Mouse (Mus musculus): Measurements from ENCODE around the gene Chrna3.

Chrna3 gene

DNA sequence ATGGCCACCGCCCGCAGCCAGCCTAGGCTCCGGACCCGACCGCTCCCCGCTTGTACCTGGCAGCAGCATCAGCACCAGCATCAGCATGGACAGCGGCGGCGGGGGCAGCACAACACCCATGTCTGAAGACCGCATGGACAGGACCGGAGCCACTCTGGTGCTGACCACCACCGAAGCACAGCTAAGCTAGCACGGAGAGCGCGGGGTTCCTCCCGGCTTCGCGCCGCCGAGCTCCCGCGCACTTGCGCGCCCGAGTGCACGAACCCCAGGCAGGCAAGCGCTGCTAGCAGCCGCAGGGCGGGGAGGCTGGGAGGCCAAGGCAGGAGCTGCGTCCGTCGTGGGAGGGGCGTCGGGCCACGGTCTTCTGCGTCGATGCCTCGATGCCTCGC lies at the start of gene Chrna3:
TSS of gene Chrna3 (minus strand) at position 288 of the 389 bp plus-strand sequence.
- no peak for DNase-seq (ENCODE audit: low read depth, low spot score)

DNA sequence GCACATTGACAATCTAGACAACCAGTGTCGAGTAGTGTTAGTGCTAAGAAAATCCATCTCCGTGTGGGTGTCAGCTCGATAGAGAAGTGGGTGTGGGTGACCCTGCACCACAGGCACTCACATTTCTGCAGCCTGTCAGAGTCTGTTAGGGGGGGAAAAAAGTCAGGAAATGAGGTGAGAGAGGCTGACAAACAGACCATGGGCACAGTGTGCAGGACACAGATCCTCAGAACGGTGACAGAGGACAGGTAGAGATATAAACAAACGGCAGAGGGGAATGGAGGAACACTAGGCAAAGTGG lies 41.6 kb upstream of the Chrna3 start:
- no peak for DNase-seq (ENCODE audit: low read depth, low spot score)

DNA sequence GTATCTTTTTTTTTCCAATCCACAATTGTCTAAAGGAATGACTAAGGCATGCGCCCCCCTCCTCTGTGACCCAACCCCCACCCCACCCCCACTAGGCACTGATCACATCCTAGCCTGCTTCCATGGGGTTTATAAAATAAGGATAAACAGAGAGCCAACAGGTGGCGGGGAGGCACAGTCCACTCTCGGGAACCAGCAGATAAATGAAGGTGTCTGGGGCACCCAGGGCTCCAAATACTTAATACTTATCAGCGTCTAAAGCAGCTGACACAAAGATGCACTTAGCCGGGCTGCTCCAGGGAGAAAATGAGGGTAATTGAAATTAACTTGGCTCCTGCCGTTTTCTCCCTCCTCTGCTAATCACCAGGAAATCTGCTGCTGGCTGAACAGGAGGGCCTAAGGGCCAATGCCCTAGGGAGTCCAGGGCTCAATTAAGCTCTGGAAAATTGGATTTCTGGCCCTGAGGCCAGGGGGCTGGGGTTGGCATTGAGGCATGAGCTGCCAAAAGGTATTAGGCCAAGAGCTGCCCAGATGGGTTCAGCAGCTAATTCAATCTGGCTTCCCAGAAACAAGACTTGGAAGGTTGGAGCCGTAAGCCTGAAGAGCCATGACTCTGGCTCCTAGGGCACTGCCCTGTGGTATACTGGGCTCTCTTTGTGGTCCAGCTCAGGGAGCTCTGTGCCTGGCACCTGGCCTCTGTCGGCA lies 41.0 kb upstream of the Chrna3 start:
- no peak for DNase-seq (ENCODE audit: low read depth, low spot score)

DNA sequence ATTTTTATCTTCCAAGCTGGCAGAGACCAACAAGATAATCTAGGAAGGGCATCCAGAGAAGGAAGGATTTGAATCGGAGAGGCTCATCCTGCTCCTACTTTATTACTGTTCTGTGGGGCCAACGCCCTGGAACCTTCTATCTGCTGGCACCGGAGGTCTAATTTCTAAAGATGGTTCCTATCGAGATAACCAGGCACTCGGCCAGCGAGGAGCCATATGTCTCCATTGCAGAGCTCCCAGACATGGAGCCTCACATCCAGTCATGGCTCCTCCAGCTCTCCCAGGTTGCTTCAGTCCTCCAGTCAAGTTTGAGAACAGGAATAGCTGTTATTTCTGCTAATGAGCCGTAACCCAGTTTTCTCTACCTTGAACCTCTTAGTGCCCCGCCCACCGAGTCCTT lies 38.9 kb upstream of the Chrna3 start:
- DNase-seq (ENCODE audit: low read depth, low spot score), result no peak

DNA sequence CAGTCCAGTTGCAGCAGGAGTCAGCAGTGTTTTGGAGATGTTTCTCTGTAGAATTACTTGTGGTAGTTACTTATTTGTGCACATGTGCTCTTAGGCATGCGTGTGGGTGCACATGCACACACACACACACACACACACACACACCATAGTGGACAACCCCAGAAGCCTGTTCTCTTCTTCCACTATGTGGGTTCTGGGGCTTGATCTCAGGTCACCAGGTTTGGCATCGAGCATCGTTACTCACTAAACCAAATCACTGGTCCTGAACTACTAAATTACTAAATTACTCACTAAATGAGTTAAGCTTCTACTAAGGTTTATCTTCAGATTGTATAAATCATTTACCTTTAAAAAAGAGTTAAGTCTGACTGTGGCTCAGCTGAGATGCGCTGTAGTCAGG lies 31.7 kb upstream of the Chrna3 start:
- no peak for DNase-seq (ENCODE audit: low read depth, low spot score)

DNA sequence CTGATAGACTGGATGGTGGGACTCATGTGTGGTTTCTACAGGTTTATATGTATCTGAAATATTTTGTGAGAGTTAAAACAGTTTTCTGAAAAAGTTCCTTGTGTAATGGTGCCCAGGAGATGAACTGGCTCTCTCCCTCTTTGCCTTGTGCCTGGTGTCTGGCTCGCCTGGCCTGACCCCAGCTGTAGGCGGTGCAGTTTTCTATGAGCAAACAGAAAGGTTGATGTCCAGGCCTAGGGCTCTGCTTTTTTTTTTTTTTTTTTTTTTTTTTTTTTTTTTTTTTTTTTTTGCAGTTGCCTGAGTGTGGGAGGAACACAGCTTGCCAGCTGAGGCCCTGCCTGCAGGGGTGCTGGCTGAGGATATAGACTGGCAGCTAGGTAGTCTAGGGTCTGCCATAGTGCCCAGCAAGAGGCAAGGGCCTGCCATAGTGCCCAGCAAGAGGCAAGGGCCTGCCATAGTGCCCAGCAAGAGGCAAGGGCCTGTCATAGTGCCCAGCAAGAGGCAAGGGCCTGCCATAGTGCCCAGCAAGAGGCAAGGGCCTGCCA lies 29.1 kb upstream of the Chrna3 start:
- DNase-seq (ENCODE audit: low read depth, low spot score), result no peak

DNA sequence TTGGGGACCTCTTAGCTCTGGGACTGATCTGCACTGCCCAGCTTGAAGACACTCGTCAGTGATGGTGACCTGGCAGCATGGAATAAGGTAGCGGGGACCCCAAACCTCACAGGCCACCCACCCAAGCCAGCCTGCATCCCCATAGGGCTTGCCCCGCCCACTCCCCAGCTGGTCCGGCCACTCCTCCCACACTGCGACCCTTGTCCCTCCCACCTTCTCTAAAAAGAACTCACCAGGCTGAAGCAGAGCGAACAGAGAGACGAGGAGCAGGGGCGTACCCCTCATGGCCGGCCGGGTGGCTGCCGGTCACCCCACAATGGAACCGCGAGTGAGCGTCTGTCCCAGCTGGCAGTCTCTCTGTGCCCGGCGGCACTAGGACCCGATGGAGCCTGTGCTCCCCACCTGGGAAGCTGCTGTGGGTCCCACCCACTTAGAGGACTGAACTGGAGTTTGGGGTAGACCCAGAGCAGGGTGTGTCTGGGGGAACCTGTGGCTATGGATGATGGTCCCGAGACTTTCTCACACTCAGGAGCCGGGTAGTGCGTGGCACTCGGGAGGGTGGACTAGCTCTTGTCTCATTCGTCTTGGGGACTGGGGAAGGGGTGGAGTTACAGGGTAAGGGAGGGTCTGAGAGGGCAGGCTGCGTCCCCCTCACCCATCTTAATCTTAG lies 22.0 kb upstream of the Chrna3 start, which contains the start of gene Chrnb4:
TSS of gene Chrnb4 (minus strand) at position 569 of the 670 bp plus-strand sequence.
- peak; percentile 21 for DNase-seq (ENCODE audit: low read depth, low spot score)

DNA sequence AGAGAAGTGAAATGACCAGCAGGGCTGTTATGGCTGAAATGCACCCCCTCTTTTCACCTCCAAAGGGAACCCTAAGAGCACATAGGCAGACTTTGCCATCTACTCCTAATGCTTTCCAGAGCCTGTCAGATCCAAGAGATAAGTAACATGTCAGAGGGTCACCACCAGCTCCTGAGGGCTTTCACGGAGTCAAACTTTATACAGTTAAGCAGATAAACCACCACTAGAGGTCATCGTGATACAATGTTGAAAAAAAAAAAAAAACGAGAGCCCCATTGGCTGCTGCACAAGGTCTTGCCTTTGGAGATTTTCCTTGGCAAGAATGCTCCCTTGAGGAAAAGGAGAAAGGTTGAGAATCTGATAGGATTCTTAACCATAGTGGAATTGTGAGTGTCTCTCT lies 20.4 kb upstream of the Chrna3 start:
- DNase-seq (ENCODE audit: low read depth, low spot score), result peak; percentile 37

DNA sequence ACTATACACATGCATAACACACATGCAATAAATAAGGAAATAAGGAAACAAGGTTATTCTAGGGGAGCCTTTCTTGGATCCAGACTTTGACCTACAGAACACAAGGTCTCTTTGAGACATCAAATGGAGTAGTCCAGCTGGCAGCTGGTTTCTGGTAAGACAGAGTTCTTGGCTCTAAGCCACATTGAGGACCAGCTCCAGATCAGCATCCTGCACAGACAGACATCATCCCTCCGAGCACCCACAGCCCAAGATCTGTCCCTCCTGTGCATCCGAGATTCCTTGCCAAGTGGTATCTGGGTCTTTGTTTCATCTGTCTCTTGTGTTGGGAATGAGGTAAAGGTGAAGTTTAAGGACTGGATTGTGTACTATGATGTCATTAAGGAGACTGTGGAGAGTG lies 18.6 kb upstream of the Chrna3 start:
- no peak for DNase-seq (ENCODE audit: low read depth, low spot score)

DNA sequence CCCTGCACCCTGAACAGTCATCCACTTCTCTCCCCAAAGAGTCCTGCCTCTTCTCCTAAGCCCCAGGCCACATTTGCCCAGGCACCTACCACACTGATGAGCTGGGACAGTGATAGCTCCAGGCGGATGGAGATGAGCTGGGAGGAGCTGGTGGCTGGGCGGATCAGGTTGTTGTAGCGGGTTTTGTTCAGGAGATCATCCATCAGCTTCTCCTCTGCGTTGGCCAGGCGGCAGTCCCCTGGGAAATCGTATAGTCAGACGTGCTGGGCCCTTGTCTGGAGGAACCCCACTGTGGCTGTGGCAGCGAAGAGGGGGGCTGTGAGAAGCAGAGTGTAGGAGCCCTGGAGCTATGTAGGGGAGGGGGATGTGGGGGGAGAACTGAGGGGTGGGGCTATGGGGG lies 17.3 kb upstream of the Chrna3 start:
- DNase-seq (ENCODE audit: low read depth, low spot score), result peak; percentile 65

DNA sequence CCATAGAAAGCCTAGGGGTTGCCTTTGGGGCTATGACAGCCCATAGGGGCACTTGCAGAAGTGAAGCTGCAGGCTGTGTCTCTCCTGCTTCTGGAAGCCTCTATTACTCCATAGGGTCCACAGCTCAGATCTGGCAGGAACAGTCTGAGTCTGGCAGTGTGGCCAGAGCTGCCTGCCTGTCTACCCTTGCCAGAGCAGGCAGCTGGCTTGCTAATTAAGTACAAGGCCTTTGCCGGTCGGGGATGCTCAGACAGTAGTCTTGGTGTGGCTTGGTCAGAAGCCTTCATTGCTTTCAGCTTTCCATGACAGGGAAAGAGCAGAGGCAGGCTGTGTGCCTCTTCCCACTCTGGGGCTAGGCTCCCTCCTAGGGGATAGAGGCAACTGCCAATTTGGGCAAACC lies 15.0 kb upstream of the Chrna3 start:
- DNase-seq (ENCODE audit: low read depth, low spot score), result no peak

DNA sequence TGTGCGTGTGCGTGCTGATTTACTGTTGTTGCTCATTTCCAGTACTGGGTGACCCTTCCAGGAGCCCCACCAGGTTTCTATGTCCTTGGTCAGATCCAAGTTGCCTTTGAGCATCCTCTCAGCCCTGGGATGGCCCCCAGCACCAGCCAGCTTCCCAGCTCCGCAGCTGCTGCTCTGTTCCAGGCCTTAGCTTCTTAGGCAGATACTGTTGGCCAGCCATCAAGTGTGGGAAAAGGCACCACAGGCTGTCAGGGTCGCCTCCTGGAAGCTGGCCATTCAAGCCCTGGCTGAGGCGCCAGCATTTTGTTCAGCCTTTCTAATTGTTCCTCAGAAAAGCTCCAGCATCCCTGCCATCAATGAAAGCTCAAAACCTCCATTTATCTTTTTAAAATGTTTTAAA lies 13.6 kb upstream of the Chrna3 start:
- DNase-seq (ENCODE audit: low read depth, low spot score), result no peak

DNA sequence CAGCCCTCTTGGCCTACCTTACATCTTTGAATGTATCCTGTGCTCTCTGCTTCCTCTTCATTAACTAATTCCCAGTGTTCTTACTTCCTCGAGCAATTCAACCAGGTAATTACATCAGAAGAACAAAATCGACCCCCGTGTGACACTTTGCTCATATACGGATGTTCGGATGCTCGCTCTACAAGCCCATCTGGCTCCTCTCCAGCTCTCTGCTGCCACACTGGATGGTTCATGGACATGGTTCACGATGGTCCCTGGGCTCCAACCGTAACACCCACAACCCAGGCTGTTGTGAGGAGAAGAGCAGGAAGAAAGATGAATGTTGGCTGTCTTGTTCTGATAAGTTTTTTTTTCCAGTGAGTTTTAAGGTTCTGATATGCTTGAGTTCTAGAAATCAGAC lies 12.6 kb upstream of the Chrna3 start:
- DNase-seq (ENCODE audit: low read depth, low spot score), result no peak

DNA sequence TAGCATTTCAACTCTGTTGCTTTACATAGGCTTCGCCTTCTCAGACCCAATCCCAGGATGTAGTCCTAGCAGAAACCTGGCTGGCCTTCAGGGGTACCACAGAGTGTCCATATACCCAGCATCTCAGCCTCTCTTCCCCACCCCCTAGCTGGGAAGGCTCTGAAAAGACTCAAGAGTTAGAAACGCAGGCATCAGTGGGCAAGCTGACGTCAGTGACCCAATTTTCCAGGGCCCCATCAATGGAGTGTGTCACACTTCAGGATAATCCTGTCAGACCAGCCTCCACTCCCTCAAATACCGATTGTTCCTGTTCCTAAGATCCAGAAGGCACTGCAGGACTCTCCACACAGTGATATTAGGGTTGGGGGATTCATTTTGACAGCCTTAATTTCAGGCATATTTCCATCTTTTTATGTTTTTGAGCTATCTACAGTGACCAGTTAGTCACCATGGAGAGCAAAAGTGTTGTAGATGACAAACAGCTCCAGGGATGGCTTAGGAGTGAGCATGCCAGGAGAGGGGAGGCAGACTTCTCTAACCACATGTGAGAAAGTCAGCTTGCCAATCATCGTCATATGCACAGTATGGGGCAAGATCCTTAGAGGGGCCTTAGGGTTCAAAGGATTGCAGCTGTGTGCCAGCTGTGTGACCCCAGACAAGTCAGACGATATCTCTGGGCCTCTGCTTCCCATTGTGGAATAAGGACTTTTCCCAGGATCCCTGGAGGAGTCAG lies 5.2 kb upstream of the Chrna3 start:
- DNase-seq (ENCODE audit: low read depth, low spot score), result no peak

DNA sequence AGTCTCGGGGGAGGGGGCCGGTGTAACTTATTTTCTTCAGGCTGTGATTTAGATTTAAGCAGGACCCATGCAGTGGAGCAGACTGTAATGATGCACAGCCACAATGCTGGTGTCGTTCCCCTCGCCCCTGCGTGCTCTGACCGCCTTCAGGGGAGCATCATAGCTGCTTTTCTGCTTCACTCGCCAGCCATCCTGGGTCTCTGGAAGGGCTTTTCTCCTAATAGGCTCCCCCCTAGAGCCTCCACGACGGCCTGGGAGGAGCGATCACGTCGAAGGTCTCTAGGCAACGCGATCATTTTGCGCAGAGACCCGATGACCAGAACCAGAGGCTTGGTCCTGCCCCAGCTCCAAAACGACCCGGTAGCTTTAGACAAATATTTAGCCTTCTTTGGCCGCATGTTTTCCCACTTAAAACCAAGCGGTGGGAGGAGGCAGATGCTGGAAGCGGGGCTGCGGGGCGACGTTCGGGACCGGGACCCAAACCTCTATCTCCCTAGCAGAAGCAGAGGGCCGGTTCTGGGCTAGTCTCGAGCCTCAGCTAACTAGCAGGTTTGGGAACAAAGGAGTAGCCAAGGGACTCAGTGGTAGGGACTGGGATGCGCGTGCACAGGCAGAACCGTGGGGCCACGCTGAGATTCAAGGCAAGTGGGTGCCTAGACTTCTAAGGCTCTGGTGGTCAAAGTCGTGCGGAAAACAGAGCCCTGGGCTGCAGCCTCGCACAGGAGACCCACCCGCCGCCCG lies 658 bp downstream of the Chrna3 start:
- DNase-seq (ENCODE audit: low read depth, low spot score), result no peak

DNA sequence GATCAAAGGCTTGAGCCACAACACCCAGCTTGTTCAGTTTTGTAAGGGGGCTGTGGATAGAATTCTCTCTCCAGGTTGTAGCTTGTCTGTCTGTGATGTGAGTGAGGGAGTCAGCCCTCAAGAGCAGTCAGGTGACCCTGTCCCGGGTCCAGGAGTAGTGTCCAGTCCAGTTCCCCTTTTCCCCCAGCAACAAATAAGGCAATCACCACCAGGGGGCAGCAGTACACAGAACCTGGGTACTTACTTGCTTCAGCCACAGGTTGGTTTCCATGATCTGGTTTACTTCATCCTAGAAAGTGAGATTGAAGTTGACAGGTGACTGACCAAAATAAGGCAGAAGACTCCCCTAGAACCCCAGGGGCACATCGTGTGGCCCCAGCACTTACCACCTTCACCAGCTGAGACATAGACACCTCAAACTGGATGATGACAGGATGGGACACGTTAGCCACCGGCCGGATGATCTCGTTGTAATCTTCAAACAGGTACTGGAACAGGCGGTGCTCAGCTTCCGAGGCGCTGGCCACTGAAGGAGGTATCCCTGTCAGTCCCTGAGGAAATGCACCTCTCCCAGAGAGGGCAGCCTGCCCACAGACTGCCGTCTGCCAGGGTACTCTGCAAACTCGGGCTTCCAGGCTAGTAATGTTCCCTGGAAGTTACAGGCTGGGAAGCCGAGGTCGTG lies 2.3 kb downstream of the Chrna3 start:
- peak; percentile 71 for DNase-seq (ENCODE audit: low read depth, low spot score)

DNA sequence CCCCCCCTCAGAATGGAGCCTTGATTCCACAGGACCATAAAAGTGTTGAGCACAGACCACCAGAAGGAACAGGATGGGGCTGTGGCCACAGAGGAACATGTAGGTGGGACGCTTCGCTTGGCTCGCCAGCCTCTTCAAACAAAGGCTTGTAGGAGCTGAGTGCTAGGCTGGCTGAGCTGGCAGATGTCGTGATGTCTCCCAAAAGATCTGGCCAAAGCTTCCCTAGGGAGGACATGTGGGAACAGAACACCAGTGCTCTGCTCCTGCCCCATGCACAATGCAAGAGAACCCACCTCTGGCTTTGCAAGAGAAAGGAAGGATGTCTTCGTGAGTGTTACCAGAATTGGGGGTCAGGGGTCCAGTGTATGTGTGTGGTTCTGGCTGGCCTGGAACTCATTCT lies 3.0 kb downstream of the Chrna3 start:
- no peak for DNase-seq (ENCODE audit: low read depth, low spot score)

DNA sequence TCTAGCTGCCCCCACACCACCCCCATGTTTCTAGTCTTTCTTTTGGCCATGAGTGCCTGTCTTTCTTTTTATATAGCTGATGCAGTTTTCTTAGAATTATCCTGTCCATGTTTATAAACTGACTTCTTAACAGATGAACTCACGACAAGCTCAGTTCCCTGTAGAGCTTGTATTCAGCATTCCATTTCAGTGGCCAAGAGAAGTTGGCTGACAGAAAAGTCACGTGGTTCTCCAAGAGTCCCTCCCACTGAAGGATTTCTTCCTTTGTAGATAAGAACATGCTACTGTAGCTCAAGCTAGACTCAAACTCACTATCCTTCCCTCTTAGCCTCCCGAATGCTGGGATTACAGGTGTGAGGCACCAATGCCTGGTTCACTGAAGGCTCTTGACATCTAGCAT lies 9.4 kb downstream of the Chrna3 start:
- DNase-seq (ENCODE audit: low read depth, low spot score), result no peak

DNA sequence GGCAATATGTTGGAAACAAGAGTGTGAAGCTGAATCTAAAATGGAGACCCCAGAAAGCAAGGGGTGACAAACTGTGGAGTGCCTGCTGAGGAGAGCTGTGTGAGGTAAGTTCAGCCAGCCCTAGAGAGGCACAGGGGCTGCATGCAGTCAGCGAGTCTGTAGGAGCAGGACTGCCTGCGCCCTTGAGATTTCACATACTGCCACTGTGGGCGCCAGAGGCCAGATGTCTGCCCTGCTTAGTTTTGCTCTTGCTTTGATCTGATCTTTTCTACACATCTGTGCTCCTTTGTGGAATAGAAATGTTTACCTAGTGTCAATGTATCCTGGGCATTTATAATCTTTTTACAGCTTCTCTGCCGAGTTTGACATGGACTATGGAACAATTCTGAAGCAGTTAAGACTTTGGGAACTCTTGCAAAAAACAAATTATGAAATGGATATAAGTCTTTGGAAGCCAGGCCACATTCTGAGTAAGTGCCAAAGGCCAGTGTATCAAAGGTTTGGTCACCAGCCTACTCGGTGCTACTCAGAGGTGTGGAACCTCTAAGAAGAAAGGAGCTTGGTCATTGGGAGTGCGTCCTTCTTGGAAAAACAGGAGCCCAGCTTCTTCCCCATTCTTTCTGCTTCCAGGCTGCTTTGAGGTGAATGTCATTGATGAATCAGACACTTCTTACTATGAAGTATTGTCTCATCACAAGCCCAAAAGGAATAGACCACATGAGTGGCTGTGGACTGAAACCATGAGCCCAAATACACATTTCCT lies 15.6 kb downstream of the Chrna3 start:
- peak; percentile 17 for DNase-seq (ENCODE audit: low read depth, low spot score)

DNA sequence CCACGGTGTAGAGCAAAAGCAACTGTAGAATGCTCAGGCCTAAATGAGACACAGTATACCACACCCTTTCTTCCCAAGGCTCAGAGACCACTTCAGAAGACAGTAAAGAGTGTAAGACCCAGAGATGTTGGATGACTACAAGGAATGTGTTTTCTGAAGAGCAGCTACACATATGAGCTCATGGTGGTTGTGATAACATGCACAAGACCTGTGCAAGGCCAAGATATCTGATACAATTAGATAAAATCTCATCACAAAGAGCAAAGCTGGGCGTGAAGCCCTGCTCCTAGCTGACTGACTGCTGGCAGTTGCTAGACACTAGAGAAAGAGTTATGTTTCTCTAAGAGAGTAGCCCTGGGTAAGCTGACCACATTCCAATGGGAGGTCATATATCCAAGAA lies 16.7 kb downstream of the Chrna3 start:
- no peak for DNase-seq (ENCODE audit: low read depth, low spot score)

DNA sequence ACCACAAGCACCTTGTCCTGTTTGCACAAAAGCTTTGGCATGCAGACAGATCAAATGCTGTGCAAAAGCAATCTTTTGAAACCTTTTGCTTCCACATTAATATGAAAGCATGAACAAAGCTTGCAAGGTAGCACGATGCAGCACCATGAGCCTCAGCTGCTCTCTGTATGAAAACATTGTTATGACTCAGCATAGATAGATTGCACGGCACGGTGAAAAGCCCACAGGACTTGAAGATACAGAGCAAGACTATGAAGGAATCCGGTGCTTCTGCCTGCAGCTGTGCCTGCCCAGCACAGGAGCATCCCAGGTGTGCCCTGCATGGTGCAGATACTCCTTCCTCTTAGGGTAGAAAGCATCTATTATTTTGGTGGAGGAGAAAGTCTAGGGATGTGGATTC lies 22.8 kb downstream of the Chrna3 start:
- DNase-seq (ENCODE audit: low read depth, low spot score), result no peak

Data from ES-CJ7 (cell line).